Mouse (Mus musculus): Measurements from ENCODE around the gene Nkiras1. TPM values are rescaled to one million over a fixed set of nuclear protein-coding genes. Genes with fewer than 3 reads are reported as not detected.
A peak's percentile ranks its signal among the peaks of the same experiment; 100 is the strongest.
"Not testable (repeated sequence)": the region's sequence is repeated elsewhere in the genome, so short reads cannot be mapped to it uniquely, and the experiment has no call there.

The Nkiras1 gene
- polyA plus RNA-seq, 1 experiment from 2014 or later = 10.7 TPM

- Histone ChIP-seq H3K4me3 (ENCODE audit: low read depth, low read length) (no peak overlapping the region), H3K27ac (replicated peaks; ENCODE audit: low read depth, low read length) (no peak overlapping the region), H3K27me3 (ENCODE audit: control insufficient read depth, insufficient read depth, low read length) (no peaks in the 10 kb centered on the region), H3K9ac (replicated peaks; ENCODE audit: low read length) (no peak overlapping the region), H3K4me1 (ENCODE audit: control insufficient read depth, insufficient read depth, low read length) (no peaks in the 10 kb centered on the region), H3K9me3 (replicated peaks; ENCODE audit: control insufficient read depth, low read length) (no peaks in the 10 kb centered on the region), H3K36me3 (replicated peaks; ENCODE audit: control insufficient read depth, insufficient read depth, low read depth, low read length) (no peaks in the 10 kb centered on the region), H3K4me2 (ENCODE audit: low read depth, low read length) (no peak overlapping the region)
- ATAC-seq (replicated peaks; ENCODE audit: insufficient number of reproducible peaks, low FRiP score, low TSS enrichment, low read depth) = no peak
- no peak for DNase-seq (ENCODE audit: low spot score)
- WGBS = 89% methylated on average over 21 of the region's 21 CpGs
Measured at GRCm38 (mm10) chr14:18242638-18243130, 28.3 kb upstream of the Nkiras1 start.

- Histone ChIP-seq H3K9ac (replicated peaks; ENCODE audit: low read length) (no peak overlapping the region), H3K9me3 (replicated peaks; ENCODE audit: control insufficient read depth, low read length) (no peaks in the 10 kb centered on the region), H3K4me1 (ENCODE audit: control insufficient read depth, insufficient read depth, low read length) (no peaks in the 10 kb centered on the region), H3K4me3 (ENCODE audit: low read depth, low read length) (no peak overlapping the region), H3K36me3 (replicated peaks; ENCODE audit: control insufficient read depth, insufficient read depth, low read depth, low read length) (no peaks in the 10 kb centered on the region; the same call in 1 of the 2 replicates), H3K4me2 (ENCODE audit: low read depth, low read length) (no peak overlapping the region), H3K27me3 (ENCODE audit: control insufficient read depth, insufficient read depth, low read length) (no peaks in the 10 kb centered on the region), H3K27ac (replicated peaks; ENCODE audit: low read depth, low read length) (no peak overlapping the region)
- no peak for DNase-seq (ENCODE audit: low spot score)
- no peak for ATAC-seq (replicated peaks; ENCODE audit: insufficient number of reproducible peaks, low FRiP score, low TSS enrichment, low read depth)
- 79% methylated on average over 3 of the region's 3 CpGs for WGBS
Measured at GRCm38 (mm10) chr14:18261203-18261602, 9.7 kb upstream of the Nkiras1 start.

- H3K4me1 ChIP-seq (ENCODE audit: control insufficient read depth, insufficient read depth, low read length) = no peaks in the 10 kb centered on the region
- H3K4me3 ChIP-seq (ENCODE audit: low read depth, low read length) = no peak overlapping the region
- H3K9ac ChIP-seq (replicated peaks; ENCODE audit: low read length) = no peak overlapping the region
- H3K9me3 ChIP-seq (replicated peaks; ENCODE audit: control insufficient read depth, low read length) = no peaks in the 10 kb centered on the region
- H3K36me3 ChIP-seq (replicated peaks; ENCODE audit: control insufficient read depth, insufficient read depth, low read depth, low read length) = peaks cover 6% of the 10 kb centered on the region; the same call in 1 of the 2 replicates
- no peak overlapping the region for H3K27ac ChIP-seq (replicated peaks; ENCODE audit: low read depth, low read length)
- ATAC-seq (replicated peaks; ENCODE audit: insufficient number of reproducible peaks, low FRiP score, low TSS enrichment, low read depth) (no peak), DNase-seq (ENCODE audit: low spot score) (no peak)
- 62% methylated on average over 4 of the region's 4 CpGs for WGBS
- H3K4me2 ChIP-seq (ENCODE audit: low read depth, low read length) = no peak overlapping the region
- no peaks in the 10 kb centered on the region for H3K27me3 ChIP-seq (ENCODE audit: control insufficient read depth, insufficient read depth, low read length)
Measured at GRCm38 (mm10) chr14:18263427-18263826, 7.5 kb upstream of the Nkiras1 start.

GRCm38 (mm10) chr14:18269947-18270528 lies 898 bp upstream of the Nkiras1 start:
- H3K27ac ChIP-seq (replicated peaks; ENCODE audit: low read depth, low read length) = peak overlapping the region; percentile 48; the same call in 1 of the 2 replicates
- DNase-seq (ENCODE audit: low spot score) = peak; percentile 30
- peak overlapping the region; percentile 97 for H3K9ac ChIP-seq (replicated peaks; ENCODE audit: low read length)
- peak overlapping the region; percentile 87 for H3K4me3 ChIP-seq (ENCODE audit: low read depth, low read length)
- WGBS = under 1% methylated on average over 19 of the region's 24 CpGs
- not testable (repeated sequence) for H3K36me3 ChIP-seq (replicated peaks; ENCODE audit: control insufficient read depth, insufficient read depth, low read depth, low read length); H3K4me1 ChIP-seq (ENCODE audit: control insufficient read depth, insufficient read depth, low read length); ATAC-seq (replicated peaks; ENCODE audit: insufficient number of reproducible peaks, low FRiP score, low TSS enrichment, low read depth); H3K9me3 ChIP-seq (replicated peaks; ENCODE audit: control insufficient read depth, low read length); H3K27me3 ChIP-seq (ENCODE audit: control insufficient read depth, insufficient read depth, low read length)
- H3K4me2 ChIP-seq (ENCODE audit: low read depth, low read length) = peak overlapping the region; percentile 67

GRCm38 (mm10) chr14:18271666-18272065 lies 730 bp downstream of the Nkiras1 start:
- H3K27me3 ChIP-seq (ENCODE audit: control insufficient read depth, insufficient read depth, low read length) = no peaks in the 10 kb centered on the region
- no peak overlapping the region; the same call in 1 of the 2 replicates for H3K9ac ChIP-seq (replicated peaks; ENCODE audit: low read length)
- H3K36me3 ChIP-seq (replicated peaks; ENCODE audit: control insufficient read depth, insufficient read depth, low read depth, low read length) = peaks cover 6% of the 10 kb centered on the region; the same call in 1 of the 2 replicates
- H3K4me3 ChIP-seq (ENCODE audit: low read depth, low read length) = peak overlapping the region; percentile 87
- no peaks in the 10 kb centered on the region for H3K9me3 ChIP-seq (replicated peaks; ENCODE audit: control insufficient read depth, low read length)
- H3K4me1 ChIP-seq (ENCODE audit: control insufficient read depth, insufficient read depth, low read length) = no peaks in the 10 kb centered on the region
- 12% methylated on average over 7 of the region's 7 CpGs for WGBS
- no peak overlapping the region for H3K27ac ChIP-seq (replicated peaks; ENCODE audit: low read depth, low read length)
- peak overlapping the region; percentile 57 for H3K4me2 ChIP-seq (ENCODE audit: low read depth, low read length)
- ATAC-seq (replicated peaks; ENCODE audit: insufficient number of reproducible peaks, low FRiP score, low TSS enrichment, low read depth) (no peak), DNase-seq (ENCODE audit: low spot score) (no peak)

- Histone ChIP-seq H3K27me3 (ENCODE audit: control insufficient read depth, insufficient read depth, low read length) (no peaks in the 10 kb centered on the region), H3K9ac (replicated peaks; ENCODE audit: low read length) (no peak overlapping the region), H3K4me1 (ENCODE audit: control insufficient read depth, insufficient read depth, low read length) (no peaks in the 10 kb centered on the region), H3K4me3 (ENCODE audit: low read depth, low read length) (no peak overlapping the region), H3K4me2 (ENCODE audit: low read depth, low read length) (no peak overlapping the region), H3K36me3 (replicated peaks; ENCODE audit: control insufficient read depth, insufficient read depth, low read depth, low read length) (no peaks in the 10 kb centered on the region; the same call in 1 of the 2 replicates), H3K9me3 (replicated peaks; ENCODE audit: control insufficient read depth, low read length) (no peaks in the 10 kb centered on the region), H3K27ac (replicated peaks; ENCODE audit: low read depth, low read length) (no peak overlapping the region)
- WGBS = 79% methylated on average over 1 of the region's 1 CpGs
- no peak for ATAC-seq (replicated peaks; ENCODE audit: insufficient number of reproducible peaks, low FRiP score, low TSS enrichment, low read depth)
- DNase-seq (ENCODE audit: low spot score) = no peak
Measured at GRCm38 (mm10) chr14:18274526-18274925, 3.6 kb downstream of the Nkiras1 start.

GRCm38 (mm10) chr14:18280375-18280774 lies 9.4 kb downstream of the Nkiras1 start:
- no peak overlapping the region for H3K4me3 ChIP-seq (ENCODE audit: low read depth, low read length)
- DNase-seq (ENCODE audit: low spot score) = no peak
- H3K9ac ChIP-seq (replicated peaks; ENCODE audit: low read length) = no peak overlapping the region
- no peaks in the 10 kb centered on the region for H3K27me3 ChIP-seq (ENCODE audit: control insufficient read depth, insufficient read depth, low read length)
- no peaks in the 10 kb centered on the region; the same call in 1 of the 2 replicates for H3K36me3 ChIP-seq (replicated peaks; ENCODE audit: control insufficient read depth, insufficient read depth, low read depth, low read length)
- no peaks in the 10 kb centered on the region for H3K9me3 ChIP-seq (replicated peaks; ENCODE audit: control insufficient read depth, low read length)
- no peak overlapping the region for H3K4me2 ChIP-seq (ENCODE audit: low read depth, low read length)
- H3K4me1 ChIP-seq (ENCODE audit: control insufficient read depth, insufficient read depth, low read length) = no peaks in the 10 kb centered on the region
- H3K27ac ChIP-seq (replicated peaks; ENCODE audit: low read depth, low read length) = no peak overlapping the region
- WGBS = 93% methylated on average over 5 of the region's 5 CpGs
- no peak for ATAC-seq (replicated peaks; ENCODE audit: insufficient number of reproducible peaks, low FRiP score, low TSS enrichment, low read depth)

- H3K27ac ChIP-seq (replicated peaks; ENCODE audit: low read depth, low read length) = no peak overlapping the region
- H3K4me3 ChIP-seq (ENCODE audit: low read depth, low read length) = no peak overlapping the region
- no peaks in the 10 kb centered on the region; the same call in 1 of the 2 replicates for H3K36me3 ChIP-seq (replicated peaks; ENCODE audit: control insufficient read depth, insufficient read depth, low read depth, low read length)
- H3K9me3 ChIP-seq (replicated peaks; ENCODE audit: control insufficient read depth, low read length) = no peaks in the 10 kb centered on the region
- no peak overlapping the region for H3K4me2 ChIP-seq (ENCODE audit: low read depth, low read length)
- DNase-seq (ENCODE audit: low spot score) (peak; percentile 23), ATAC-seq (replicated peaks; ENCODE audit: insufficient number of reproducible peaks, low FRiP score, low TSS enrichment, low read depth) (no peak)
- no peaks in the 10 kb centered on the region for H3K4me1 ChIP-seq (ENCODE audit: control insufficient read depth, insufficient read depth, low read length)
- no peak overlapping the region for H3K9ac ChIP-seq (replicated peaks; ENCODE audit: low read length)
- H3K27me3 ChIP-seq (ENCODE audit: control insufficient read depth, insufficient read depth, low read length) = no peaks in the 10 kb centered on the region
- 83% methylated on average over 2 of the region's 2 CpGs for WGBS
Measured at GRCm38 (mm10) chr14:18284581-18284980, 13.6 kb downstream of the Nkiras1 start.
